Mouse (Mus musculus) urinary bladder, adult 18-20 months (tissue): Measurements from ENCODE around the gene Pcnx3.

Experiments
- DNase-seq, 2 experiments: peaks; one replicate each; pipeline ENCODE4 v3.0.0; 2022; ENCODE audit warnings: low spot score in 2 of 2, mixed read lengths in 2 of 2

Gene Pcnx3

GRCm38 (mm10) chr19:5641021-5641420 lies 47.7 kb downstream of the Pcnx3 start:
- no peak for DNase-seq

GRCm38 (mm10) chr19:5640339-5640738 lies 48.4 kb downstream of the Pcnx3 start:
- no peak for DNase-seq

GRCm38 (mm10) chr19:5638416-5639005 lies 50.2 kb downstream of the Pcnx3 start:
- DNase-seq = no peak

- peak; percentile 92 to 93 for DNase-seq
These were observed 51.4 kb downstream of the Pcnx3 start, which contains the start of gene Rela for GRCm38 (mm10) chr19:5637069-5638047. Gene Rela, plus strand, starts transcription at chr19:5637483.

GRCm38 (mm10) chr19:5636571-5637041 lies 52.1 kb downstream of the Pcnx3 start:
- no peak for DNase-seq

- DNase-seq = no peak
These were observed 52.6 kb downstream of the Pcnx3 start for GRCm38 (mm10) chr19:5636036-5636570.

GRCm38 (mm10) chr19:5632120-5632519 lies 56.6 kb downstream of the Pcnx3 start:
- no peak for DNase-seq

- no peak for DNase-seq
These were observed 58.8 kb downstream of the Pcnx3 start for GRCm38 (mm10) chr19:5629907-5630306.

GRCm38 (mm10) chr19:5625311-5625710 lies 63.4 kb downstream of the Pcnx3 start:
- DNase-seq = no peak

- no peak for DNase-seq
These were observed 66.8 kb downstream of the Pcnx3 start for GRCm38 (mm10) chr19:5621884-5622283.

GRCm38 (mm10) chr19:5620007-5620406 lies 68.7 kb downstream of the Pcnx3 start:
- no peak for DNase-seq

- DNase-seq = no peak
These were observed 73.8 kb downstream of the Pcnx3 start for GRCm38 (mm10) chr19:5614953-5615352.
